Mouse (Mus musculus) G1E (cell line): ENCODE measurements around the gene Edn3.

Experiments used
- CTCF ChIP-seq: IDR thresholded peaks from 2 replicates; pipeline ENCODE4 v1.5.1; 2012; ENCODE audit warnings: low read depth, low read length, inconsistent platforms, mixed read lengths
- GATA2 ChIP-seq: IDR thresholded peaks from 2 replicates; pipeline ENCODE4 v1.6.1; 2012; ENCODE audit warnings: low read depth, low read length, inconsistent platforms, borderline replicate concordance
- POLR2AphosphoS5 ChIP-seq: IDR thresholded peaks from 2 replicates; pipeline ENCODE4 v1.6.1; 2012; ENCODE audit warnings: low read depth, low read length, inconsistent platforms; ENCODE audit not compliant: insufficient replicate concordance
- TAL1 ChIP-seq: conservative IDR thresholded peaks from 2 replicates; pipeline ENCODE4 v1.6.1; 2012; ENCODE audit warnings: low read depth, low read length, inconsistent platforms, mixed read lengths

- TF ChIP-seq CTCF: no peak
- TF ChIP-seq POLR2AphosphoS5: no peak
- no peak for TF ChIP-seq GATA2
- TF ChIP-seq TAL1: no peak
Measured at GRCm38 (mm10) chr2:174797495-174798068, 37.2 kb downstream of the Edn3 start.
